Mouse (Mus musculus): Measurements from ENCODE around the gene Plod1.

The Plod1 gene

DNA sequence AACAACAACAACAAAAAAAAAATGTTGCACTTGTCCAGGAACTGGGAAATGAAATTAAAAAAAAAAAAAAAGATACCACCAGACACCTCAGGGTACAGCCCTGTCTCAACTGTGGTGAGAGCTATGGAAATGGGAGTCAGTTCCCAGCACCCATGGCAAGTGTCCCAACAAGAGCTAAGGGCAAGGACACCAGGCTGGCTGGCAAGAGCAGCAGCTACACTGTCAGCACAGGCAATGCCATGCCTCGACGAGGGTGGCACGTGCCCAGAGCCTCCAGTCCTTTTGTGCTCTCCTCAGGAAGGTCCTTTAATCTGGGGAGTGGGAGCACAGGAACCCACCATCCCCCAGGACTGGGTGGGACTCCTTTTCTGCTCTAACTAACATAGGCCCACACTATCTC is 52.4 kb downstream of the Plod1 start:
- no peak for TF ChIP-seq GATA4 (IDR thresholded peaks at IDR 0.05; ENCODE audit: insufficient replicate concordance, low read length)

DNA sequence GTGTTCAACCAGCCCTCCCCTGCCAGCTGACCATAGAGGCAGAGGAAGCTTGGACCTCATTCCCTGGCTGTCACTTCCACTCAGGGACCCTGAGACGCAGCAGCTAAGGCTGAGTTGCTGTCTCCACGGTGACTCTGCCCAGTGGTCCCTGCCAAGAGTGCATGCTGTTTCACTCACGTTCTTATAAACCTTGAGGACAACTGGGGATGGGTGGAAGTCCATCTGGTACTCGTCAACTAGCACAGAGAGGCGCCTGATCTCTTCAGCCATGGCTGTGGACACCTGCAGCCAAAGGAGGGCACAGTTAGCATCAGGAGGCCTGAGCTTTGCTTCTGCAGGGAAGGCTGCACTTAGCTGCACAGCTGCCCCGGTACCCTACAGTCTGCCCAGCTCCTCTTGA is 53.5 kb downstream of the Plod1 start:
- TF ChIP-seq GATA4 (IDR thresholded peaks at IDR 0.05; ENCODE audit: insufficient replicate concordance, low read length), result no peak

DNA sequence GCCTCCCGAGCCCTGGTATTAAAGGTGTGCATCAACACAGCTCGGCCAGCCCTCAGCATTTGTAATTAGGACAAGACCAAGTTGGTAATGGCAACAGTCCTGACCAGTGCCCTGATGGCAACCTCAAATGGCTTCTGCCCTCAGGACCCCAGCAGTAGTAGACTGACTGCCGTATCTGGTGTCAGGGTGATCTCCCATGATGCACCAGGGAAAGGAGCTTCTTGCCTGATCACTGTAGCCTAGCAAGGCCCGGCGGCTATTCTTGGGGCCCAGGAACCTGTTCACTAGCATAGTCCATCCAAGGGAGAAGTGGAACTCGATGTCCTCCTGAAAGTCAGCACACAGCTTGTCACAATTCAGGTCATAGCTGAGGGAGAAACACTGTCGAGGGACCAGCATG is 54.8 kb downstream of the Plod1 start:
- TF ChIP-seq GATA4 (IDR thresholded peaks at IDR 0.05; ENCODE audit: insufficient replicate concordance, low read length), result no peak

DNA sequence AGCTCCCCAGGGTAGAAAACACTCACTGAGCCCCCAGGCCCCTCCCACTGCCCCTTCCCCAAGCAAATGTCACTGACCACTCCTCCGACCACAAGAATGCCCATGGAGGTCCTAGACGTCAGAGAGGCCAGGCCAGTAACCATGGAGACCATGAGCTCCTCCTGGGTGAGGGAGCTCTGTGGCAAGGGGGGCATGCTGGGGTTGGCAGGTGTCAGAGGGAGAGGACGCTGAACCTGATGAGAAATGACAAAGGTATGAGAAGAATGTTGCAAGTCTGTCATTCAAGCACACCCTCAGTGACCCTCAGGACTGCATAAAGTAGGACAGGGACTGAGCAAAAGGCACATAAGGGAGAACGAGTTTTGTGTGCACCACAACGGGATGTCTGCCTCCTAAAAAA is 56.7 kb downstream of the Plod1 start:
- no peak for TF ChIP-seq GATA4 (IDR thresholded peaks at IDR 0.05; ENCODE audit: insufficient replicate concordance, low read length)

DNA sequence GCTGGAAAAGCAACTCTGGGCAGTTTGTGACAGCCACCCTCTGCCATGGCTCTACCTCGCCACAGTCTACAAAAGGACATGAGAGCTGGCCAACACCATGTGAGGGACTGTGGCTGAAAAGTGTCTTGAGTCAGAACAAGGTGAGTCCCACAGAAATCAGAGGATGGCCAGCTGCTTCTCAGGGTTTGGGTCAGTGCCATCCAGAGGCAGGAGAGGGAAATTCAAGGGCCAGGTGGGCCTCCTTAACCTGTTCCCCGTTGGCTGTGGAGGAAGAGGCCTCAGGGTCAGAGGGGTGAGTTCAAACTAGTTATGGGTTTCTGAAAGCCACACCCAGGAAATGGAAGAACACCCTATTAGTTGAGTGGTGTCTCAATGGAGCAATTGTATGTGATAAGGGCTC is 57.1 kb downstream of the Plod1 start:
- TF ChIP-seq GATA4 (IDR thresholded peaks at IDR 0.05; ENCODE audit: insufficient replicate concordance, low read length), result no peak

GRCm38 (mm10) chr4:147878537-147878936 is 58.0 kb downstream of the Plod1 start:
- no peak for TF ChIP-seq GATA4 (IDR thresholded peaks at IDR 0.05; ENCODE audit: insufficient replicate concordance, low read length)

- TF ChIP-seq GATA4 (IDR thresholded peaks at IDR 0.05; ENCODE audit: insufficient replicate concordance, low read length), result no peak
Measured at GRCm38 (mm10) chr4:147875852-147876575, 60.6 kb downstream of the Plod1 start.

- no peak for TF ChIP-seq GATA4 (IDR thresholded peaks at IDR 0.05; ENCODE audit: insufficient replicate concordance, low read length)
Measured at GRCm38 (mm10) chr4:147869238-147869637, 67.3 kb downstream of the Plod1 start.

GRCm38 (mm10) chr4:147868450-147869031 is 68.0 kb downstream of the Plod1 start, which contains the start of the genes Miip and Fv1:
Miip (minus strand) TSS chr4:147868816.
Fv1 (plus strand) TSS chr4:147868979.
- no peak for TF ChIP-seq GATA4 (IDR thresholded peaks at IDR 0.05; ENCODE audit: insufficient replicate concordance, low read length)

- TF ChIP-seq GATA4 (IDR thresholded peaks at IDR 0.05; ENCODE audit: insufficient replicate concordance, low read length), result no peak
Measured at GRCm38 (mm10) chr4:147867563-147868449, 68.8 kb downstream of the Plod1 start.

GRCm38 (mm10) chr4:147866056-147866455 is 70.5 kb downstream of the Plod1 start:
- no peak for TF ChIP-seq GATA4 (IDR thresholded peaks at IDR 0.05; ENCODE audit: insufficient replicate concordance, low read length)

GRCm38 (mm10) chr4:147865651-147866050 is 70.9 kb downstream of the Plod1 start:
- no peak for TF ChIP-seq GATA4 (IDR thresholded peaks at IDR 0.05; ENCODE audit: insufficient replicate concordance, low read length)

DNA sequence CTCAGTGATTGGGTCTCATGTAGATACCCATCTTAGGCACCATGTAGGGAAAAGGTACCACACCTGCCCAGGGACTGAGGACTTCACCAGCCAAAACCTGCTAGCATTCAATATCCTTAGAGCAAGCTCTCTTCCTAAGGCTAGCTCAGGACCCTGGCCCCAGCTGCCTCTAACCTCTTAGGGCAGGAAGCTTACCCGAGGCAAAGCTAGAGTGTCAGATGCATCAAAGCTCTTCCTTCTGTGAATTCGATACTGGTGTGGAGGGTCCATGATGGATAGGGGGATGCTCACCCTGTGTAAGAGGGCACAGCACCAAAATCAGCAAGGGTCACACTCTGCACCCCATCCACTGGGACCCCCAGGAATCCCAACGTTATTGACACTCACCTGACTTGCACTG is 74.5 kb downstream of the Plod1 start:
- TF ChIP-seq GATA4 (IDR thresholded peaks at IDR 0.05; ENCODE audit: insufficient replicate concordance, low read length), result no peak
